Mouse (Mus musculus) kidney, postnatal 0 days (tissue): ENCODE results near the gene Maml3. TPM values are rescaled to one million over a fixed set of nuclear protein-coding genes. Genes with fewer than 3 reads are reported as not detected.

Source experiments
- ATAC-seq: fragments of 200-750 bp; cut with Nextera tagmentation; replicated peaks from 2 replicates; pipeline ENCODE4 v1.8.0; 2017; ENCODE audit warnings: low read depth, moderate number of reproducible peaks, moderate TSS enrichment, moderate library complexity; ENCODE audit not compliant: low FRiP score
- DNase-seq: peaks from one replicate; pipeline ENCODE4 v3.0.0-alpha.2; 2016; ENCODE audit warnings: low spot score
- H3K27ac ChIP-seq: fragments of 300-500 bp; sonication (generic); 2 replicates; pipeline ENCODE4 v1.5.1; 2014; ENCODE audit warnings: mild to moderate bottlenecking
- H3K27me3 ChIP-seq: fragments of 300-500 bp; sonication (generic); 2 replicates; pipeline ENCODE4 v1.6.1; 2014; ENCODE audit warnings: low read length, mixed read lengths; ENCODE audit not compliant: insufficient read depth
- H3K36me3 ChIP-seq: fragments of 300-500 bp; sonication (generic); 2 replicates; pipeline ENCODE4 v1.6.1; 2014; ENCODE audit warnings: low read length, mixed read lengths; ENCODE audit not compliant: insufficient read depth
- H3K4me1 ChIP-seq: fragments of 300-500 bp; sonication (generic); replicated peaks from 2 replicates; pipeline ENCODE4 v1.6.1; 2014; ENCODE audit warnings: antibody characterized with exemption, low read length, mixed read lengths; ENCODE audit not compliant: insufficient read depth
- H3K4me2 ChIP-seq: fragments of 300-500 bp; sonication (generic); 2 replicates; pipeline ENCODE4 v1.6.1; 2014; ENCODE audit warnings: mild to moderate bottlenecking, low read length, moderate library complexity, mixed read lengths
- H3K4me3 ChIP-seq: fragments of 300-500 bp; sonication (generic); replicated peaks from 2 replicates; pipeline ENCODE4 v1.5.1; 2014; ENCODE audit warnings: low read depth, low read length
- H3K9ac ChIP-seq: fragments of 300-500 bp; sonication (generic); 2 replicates; pipeline ENCODE4 v1.6.1; 2014; ENCODE audit warnings: low read depth, low read length
- H3K9me3 ChIP-seq: fragments of 300-500 bp; sonication (generic); replicated peaks from 2 replicates; pipeline ENCODE4 v1.6.1; 2016; ENCODE audit warnings: low read length, inconsistent platforms, mixed read lengths
- CTCF ChIP-seq: IDR thresholded peaks from 2 replicates; pipeline ENCODE4 v1.5.1; 2016; ENCODE audit warnings: antibody characterized with exemption, low read depth, mild to moderate bottlenecking, moderate library complexity
- WGBS: fragments of 180-500 bp; shearing (Covaris S2); extraction: QIAGEN DNeasy Blood & Tissue Kit; methylation state at CpG from one replicate; pipeline ENCODE4 v1.1.7; 2014; 5-methylcytosine and 5-hydroxymethylcytosine counted together
- polyA plus RNA-seq: library from polyadenylated mRNA; unstranded; fragments of >200 nt; fragmentation: Nextera tagmentation; extraction: Ambion mirVana; gene quantifications from 2 replicates; pipeline ENCODE4 v1.2.1, GENCODE M21; 2015

The Maml3 gene
- polyA plus RNA-seq, 1 experiment from 2014 or later: 5.4 TPM

DNA sequence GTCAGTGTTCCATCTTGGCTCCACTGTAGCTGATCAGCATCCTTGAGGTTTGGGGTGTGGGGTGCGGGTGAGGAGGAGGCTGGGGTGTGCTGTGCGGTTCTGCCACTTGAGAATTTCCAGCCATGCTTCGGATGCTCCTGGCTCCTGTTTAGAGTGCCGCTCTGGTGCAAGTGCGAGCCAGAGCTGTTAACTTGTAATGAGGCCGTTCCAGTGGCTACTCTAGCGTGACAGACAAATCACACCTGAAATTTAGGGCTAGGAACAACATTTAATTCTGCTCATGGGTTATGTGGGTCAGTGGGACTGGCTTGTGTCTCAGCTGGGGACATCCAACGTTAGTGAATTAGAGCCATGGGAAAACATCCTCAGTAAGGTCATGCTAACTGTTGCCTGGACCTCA lies 454.9 kb downstream of the Maml3 start:
- WGBS: 31% methylated on average over 8 of the region's 8 CpGs
- no peaks in the 10 kb centered on the region for H3K36me3 ChIP-seq
- ATAC-seq: no peak
- no peak overlapping the region for H3K27ac ChIP-seq
- DNase-seq: peak; percentile 50
- no peak overlapping the region for H3K9ac ChIP-seq
- H3K4me1 ChIP-seq: peaks cover 8% of the 10 kb centered on the region
- no peaks in the 10 kb centered on the region for H3K9me3 ChIP-seq
- H3K27me3 ChIP-seq: no peaks in the 10 kb centered on the region; the same call in 1 of the 2 replicates
- no peak for TF ChIP-seq CTCF
- H3K4me3 ChIP-seq: no peak overlapping the region
- no peak overlapping the region for H3K4me2 ChIP-seq

DNA sequence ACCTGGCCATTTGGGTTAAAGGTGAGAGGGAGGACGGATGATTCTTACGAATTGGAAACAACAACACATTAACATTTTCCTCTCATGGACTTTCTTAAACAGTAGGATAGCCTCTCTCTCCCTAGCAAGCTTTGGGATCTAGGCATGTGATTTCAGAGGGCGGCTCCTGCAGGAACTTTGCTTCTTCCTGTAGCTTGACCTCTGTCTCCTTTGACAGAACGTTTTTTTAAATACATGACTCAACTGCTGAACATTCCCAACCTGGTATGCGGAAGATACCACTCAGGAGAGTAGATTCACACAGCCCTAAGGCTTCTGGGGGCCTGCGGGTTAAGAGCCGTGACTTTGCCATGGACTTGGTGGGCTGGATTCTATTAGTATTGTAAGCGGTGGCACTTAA lies 455.4 kb downstream of the Maml3 start:
- WGBS: 38% methylated on average over 8 of the region's 8 CpGs

DNA sequence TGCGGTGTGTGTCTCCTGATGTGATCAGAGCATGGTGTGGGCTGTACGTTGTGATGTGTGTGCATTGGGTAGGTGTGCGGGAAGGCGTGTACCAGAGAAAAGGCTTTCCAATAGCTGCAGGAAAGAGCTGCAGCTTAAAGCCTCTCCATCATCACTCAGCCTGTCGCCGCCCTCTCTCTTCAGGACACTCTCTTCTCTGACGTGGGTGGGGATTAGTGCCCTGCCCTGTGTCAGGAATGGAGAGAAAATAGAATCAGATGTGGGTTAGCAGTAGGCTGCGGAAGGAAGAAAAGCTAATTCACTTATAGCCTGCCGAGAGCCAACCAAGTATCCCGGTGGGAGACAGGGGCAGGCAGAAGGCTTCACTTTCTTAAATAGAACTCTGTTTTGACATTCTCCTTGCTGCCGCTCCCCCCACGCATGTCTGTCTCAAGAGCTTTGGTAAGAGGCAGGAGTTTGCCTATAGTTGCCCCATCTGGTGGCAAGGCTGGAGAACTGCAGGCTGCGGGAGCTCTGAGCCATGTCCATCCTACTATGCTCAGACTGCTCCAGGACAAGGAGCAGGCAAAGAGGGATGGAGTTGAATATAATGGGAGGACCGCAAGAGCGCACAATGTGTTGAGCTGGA lies 456.7 kb downstream of the Maml3 start:
- Histone ChIP-seq H3K4me3 (no peak overlapping the region), H3K9me3 (no peaks in the 10 kb centered on the region), H3K4me1 (peaks cover 8% of the 10 kb centered on the region), H3K4me2 (peak overlapping the region; percentile 32), H3K27me3 (no peaks in the 10 kb centered on the region; the same call in 1 of the 2 replicates), H3K27ac (no peak overlapping the region), H3K9ac (no peak overlapping the region), H3K36me3 (no peaks in the 10 kb centered on the region)
- 39% methylated on average over 15 of the region's 15 CpGs for WGBS
- TF ChIP-seq CTCF: peak; percentile 94
- DNase-seq: peak; percentile 94
- peak; percentile 38; the same call in 1 of the 2 replicates for ATAC-seq

More for the DNA sequence above, 455.4 kb downstream of the Maml3 start:
- H3K4me2 ChIP-seq: no peak overlapping the region
- no peak for TF ChIP-seq CTCF
- peak; percentile 56 for DNase-seq
- H3K4me1 ChIP-seq: peaks cover 8% of the 10 kb centered on the region
- ATAC-seq: no peak
- H3K9me3 ChIP-seq: no peaks in the 10 kb centered on the region
- H3K27ac ChIP-seq: no peak overlapping the region
- no peaks in the 10 kb centered on the region for H3K36me3 ChIP-seq
- H3K9ac ChIP-seq: no peak overlapping the region
- no peak overlapping the region for H3K4me3 ChIP-seq
- no peaks in the 10 kb centered on the region; the same call in 1 of the 2 replicates for H3K27me3 ChIP-seq

DNA sequence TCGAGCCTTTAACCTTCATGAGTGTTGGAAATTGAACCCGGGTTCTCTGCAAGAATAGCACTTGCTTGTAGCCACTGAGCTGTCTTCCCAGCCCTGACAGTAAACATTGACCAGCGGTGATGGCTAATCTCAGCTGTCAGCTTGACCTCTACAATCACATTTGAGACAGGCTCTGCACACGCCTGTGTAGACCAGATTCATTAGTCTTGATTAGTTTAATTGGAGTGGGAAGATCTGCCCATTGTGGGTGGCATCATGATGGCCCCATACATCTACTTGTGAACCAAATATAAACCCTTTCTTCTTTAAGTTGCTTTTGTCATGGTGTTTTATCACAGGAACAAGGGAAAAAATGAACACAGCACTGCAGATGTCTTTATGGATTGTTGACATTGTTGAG lies 457.5 kb downstream of the Maml3 start:
- no peak for DNase-seq

DNA sequence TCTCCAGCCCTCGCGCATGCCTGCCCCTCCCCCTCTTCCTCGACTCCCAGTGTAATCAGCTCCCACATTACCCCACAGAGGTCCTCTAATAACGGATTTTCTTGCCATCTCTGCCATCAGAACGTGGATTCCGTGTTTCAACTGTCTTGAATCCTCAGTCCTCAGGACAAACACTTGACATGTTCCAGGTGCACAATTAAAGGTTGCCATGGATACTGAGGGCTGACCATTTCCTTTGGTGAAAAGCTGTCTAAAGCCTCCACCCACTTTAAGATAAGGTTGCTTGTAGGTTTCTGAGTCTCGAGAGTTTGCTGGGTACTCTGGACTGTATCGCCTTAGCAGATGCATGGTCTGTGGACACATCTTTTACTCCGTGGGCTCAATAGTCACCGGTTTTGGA lies 458.6 kb downstream of the Maml3 start:
- WGBS: 71% methylated on average over 10 of the region's 10 CpGs
- TF ChIP-seq CTCF: no peak
- Histone ChIP-seq H3K9ac (no peak overlapping the region), H3K4me2 (no peak overlapping the region), H3K27ac (no peak overlapping the region), H3K4me1 (peaks cover 5% of the 10 kb centered on the region), H3K36me3 (no peaks in the 10 kb centered on the region), H3K9me3 (no peaks in the 10 kb centered on the region), H3K27me3 (no peaks in the 10 kb centered on the region; the same call in 1 of the 2 replicates), H3K4me3 (no peak overlapping the region)
- DNase-seq (no peak), ATAC-seq (no peak)

More for the DNA sequence above, 457.5 kb downstream of the Maml3 start:
- no peak for TF ChIP-seq CTCF
- no peaks in the 10 kb centered on the region for H3K9me3 ChIP-seq
- peaks cover 8% of the 10 kb centered on the region for H3K4me1 ChIP-seq
- H3K4me3 ChIP-seq: no peak overlapping the region
- 86% methylated on average over 4 of the region's 4 CpGs for WGBS
- no peaks in the 10 kb centered on the region for H3K36me3 ChIP-seq
- ATAC-seq: no peak
- no peak overlapping the region for H3K9ac ChIP-seq
- H3K4me2 ChIP-seq: no peak overlapping the region
- no peaks in the 10 kb centered on the region; the same call in 1 of the 2 replicates for H3K27me3 ChIP-seq
- no peak overlapping the region for H3K27ac ChIP-seq

DNA sequence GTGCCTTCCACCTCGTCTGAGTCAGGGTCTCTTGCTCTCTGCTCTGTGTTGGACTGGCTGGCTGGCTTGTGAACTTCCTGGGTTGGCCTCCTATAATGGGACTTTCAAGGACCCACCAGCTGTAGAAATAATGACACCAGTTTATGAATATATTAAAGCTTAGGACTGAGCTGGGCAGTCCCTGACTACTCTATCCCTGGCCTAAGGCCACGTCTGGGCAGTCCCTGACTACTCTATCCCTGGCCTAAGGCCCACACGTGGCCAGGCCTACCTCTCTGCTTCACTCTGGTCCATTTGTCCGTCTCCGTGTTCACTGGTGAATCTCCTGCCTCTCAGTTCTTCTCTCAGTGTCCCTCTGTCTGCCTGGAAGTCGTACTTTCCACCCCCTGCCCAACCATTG lies 459.4 kb downstream of the Maml3 start:
- Histone ChIP-seq H3K9ac (no peak overlapping the region), H3K27ac (no peak overlapping the region), H3K9me3 (no peaks in the 10 kb centered on the region), H3K4me3 (no peak overlapping the region), H3K36me3 (no peaks in the 10 kb centered on the region), H3K4me2 (no peak overlapping the region), H3K27me3 (no peaks in the 10 kb centered on the region; the same call in 1 of the 2 replicates), H3K4me1 (peaks cover 5% of the 10 kb centered on the region)
- DNase-seq (no peak), ATAC-seq (no peak)
- 90% methylated on average over 6 of the region's 6 CpGs for WGBS
- TF ChIP-seq CTCF: no peak

DNA sequence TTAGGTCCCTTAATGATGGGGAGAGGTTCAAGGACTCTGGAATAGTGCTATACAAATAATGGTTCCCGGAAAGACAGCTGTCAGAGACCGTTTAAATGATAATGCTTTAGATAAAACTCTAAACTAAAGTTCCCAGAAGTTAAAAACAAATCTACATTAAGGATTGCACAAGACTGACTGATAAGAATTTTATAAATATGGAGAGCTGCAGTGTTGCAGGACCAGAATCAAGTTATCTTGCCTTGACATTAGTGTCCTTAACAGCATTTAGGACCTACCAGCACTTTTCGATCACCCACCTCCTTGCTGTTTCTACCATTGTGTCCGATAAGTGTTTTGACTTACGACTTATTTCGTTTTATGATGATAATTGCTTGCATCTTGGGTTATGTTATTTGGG lies 466.6 kb downstream of the Maml3 start:
- WGBS: 90% methylated on average over 6 of the region's 6 CpGs
- Histone ChIP-seq H3K27ac (no peak overlapping the region), H3K27me3 (no peaks in the 10 kb centered on the region), H3K9me3 (no peaks in the 10 kb centered on the region), H3K9ac (no peak overlapping the region), H3K4me3 (no peak overlapping the region), H3K4me2 (no peak overlapping the region), H3K36me3 (no peaks in the 10 kb centered on the region), H3K4me1 (no peaks in the 10 kb centered on the region)
- no peak for DNase-seq
- no peak for TF ChIP-seq CTCF
- ATAC-seq: no peak
